Mouse (Mus musculus) testis, adult 2 months (tissue): ENCODE measurements around the gene Rims4.

Experiments used
- CTCF ChIP-seq: fragments of 200-500 bp; IDR thresholded peaks from 2 replicates; pipeline ENCODE4 v1.5.1; 2012; ENCODE audit warnings: low read depth, mild to moderate bottlenecking, inconsistent platforms, low read length, moderate library complexity; ENCODE audit not compliant: control insufficient read depth, insufficient read depth, insufficient replicate concordance
- POLR2A ChIP-seq: fragments of 200-500 bp; IDR thresholded peaks from 2 replicates; pipeline ENCODE4 v1.6.1; 2012; ENCODE audit warnings: low read depth, mild to moderate bottlenecking, inconsistent platforms, low read length, moderate library complexity; ENCODE audit not compliant: control insufficient read depth

DNA sequence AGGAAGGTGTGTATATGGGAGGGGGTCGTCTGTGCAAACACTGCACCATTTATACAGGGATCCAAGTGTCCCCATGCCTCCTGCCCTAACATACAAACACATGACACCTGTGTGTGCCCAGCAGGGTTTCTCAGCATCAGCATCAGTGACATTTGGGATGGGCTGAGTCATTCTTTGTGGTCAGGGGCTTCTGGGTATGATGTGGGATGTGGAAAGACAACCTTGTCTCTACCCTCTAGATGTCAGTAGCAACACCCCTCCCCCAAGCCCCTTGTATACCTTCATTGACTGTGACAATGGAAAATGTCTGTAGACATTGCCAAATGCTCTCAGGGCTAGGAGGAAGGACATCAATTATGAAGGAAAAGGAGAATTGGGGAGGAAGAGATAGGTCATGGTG lies 87.3 kb downstream of the Rims4 start:
- TF ChIP-seq POLR2A (no peak), CTCF (no peak)
